Mouse (Mus musculus) heart, postnatal 0 days (tissue): ENCODE measurements at regions not wholly inside any gene's neighbourhood (a gene's known extent, or its start where the extent isn't known, plus 50 kb on each side); places are given as distances from the start of the nearest gene placed in this dataset.

Source experiments
- CTCF ChIP-seq: IDR thresholded peaks from 2 replicates; pipeline ENCODE4 v1.5.1; 2016; ENCODE audit warnings: antibody characterized with exemption, control low read depth, low read depth
- EP300 ChIP-seq: IDR thresholded peaks from 2 replicates; pipeline ENCODE4 v1.6.1; 2016; ENCODE audit warnings: antibody characterized with exemption, low read depth

- TF ChIP-seq CTCF (no peak), EP300 (no peak)
Measured at GRCm38 (mm10) chr1:89252528-89252927, 182.3 kb downstream of the Sh3bp4 start.
